Mouse (Mus musculus) adrenal gland, adult (tissue): ENCODE measurements around the gene Arhgef19.

Source experiments
- DNase-seq, 2 experiments: peaks; one replicate each; pipeline ENCODE4 v3.0.0; 2022 to 2023; ENCODE audit warnings: low spot score in 1 of 2; ENCODE audit not compliant: inconsistent age in 2 of 2

Gene Arhgef19

DNA sequence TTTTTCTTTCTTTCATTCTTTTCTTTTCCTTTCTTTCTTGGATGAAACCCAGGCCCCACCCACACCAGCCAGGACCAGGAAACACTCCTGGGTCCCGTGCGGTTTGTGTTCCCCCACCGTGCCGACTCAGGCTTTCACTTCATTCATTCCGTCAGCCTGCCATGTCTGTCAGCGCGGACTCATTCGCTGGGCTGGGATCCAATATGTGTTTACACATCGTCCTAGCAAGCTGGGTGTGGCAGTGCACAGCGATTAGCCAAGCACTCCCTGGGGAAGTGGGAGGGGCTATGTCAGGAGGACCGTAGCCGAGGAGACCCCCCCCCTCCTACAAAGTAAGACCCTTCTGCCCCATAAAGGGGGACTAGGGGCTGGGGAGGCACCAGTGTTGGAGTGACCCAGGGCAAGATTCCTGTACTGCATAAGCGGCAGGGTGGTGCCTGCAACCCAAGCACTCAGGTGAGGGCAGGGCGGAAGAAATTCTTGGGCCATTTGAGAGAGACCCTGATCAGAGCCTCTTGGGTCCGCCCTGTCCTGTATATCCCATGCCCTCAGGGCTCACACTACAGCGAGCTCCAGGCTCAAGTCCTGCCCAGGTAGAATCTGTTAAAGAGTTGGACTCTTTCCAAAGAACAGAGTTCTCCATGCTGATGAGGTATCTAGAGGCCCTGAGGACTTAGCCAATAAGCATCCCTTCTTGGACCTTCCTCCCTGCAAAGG is 20.9 kb downstream of the Arhgef19 start:
- peak; percentile 53 to 79 for DNase-seq

DNA sequence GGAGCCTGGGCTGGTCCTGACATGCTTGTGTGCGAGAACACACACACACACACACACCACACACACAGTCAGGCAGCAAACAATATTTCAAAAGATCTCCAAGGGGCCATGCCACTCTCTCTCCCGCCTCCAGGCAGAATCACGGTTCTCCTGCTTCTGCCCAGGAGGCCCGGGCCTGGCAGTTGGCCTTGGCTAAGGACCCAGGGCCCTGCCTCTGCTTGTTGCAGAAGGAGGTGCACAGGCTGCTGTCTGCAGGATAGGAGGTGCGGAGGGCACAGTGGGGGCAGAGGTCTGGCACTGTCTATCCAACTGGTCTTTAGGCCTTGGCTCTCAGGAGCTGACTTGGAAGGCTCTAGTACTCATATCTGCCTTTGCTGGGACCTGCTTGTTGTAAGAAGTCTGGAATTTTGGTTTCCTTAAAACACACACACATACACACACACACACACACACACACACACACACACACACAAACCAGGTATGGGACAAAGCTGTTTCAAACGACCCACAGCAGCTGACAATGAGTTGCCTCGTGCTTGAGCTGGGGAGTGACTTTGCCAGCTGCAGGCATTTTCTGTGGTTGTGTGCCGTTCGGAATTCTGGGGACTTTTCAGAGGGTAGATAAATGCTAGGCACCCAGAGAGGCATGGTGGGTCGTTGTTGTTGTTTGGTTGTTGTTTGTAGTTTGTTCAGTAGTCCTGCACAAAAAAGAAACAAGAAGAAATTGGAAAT is 23.8 kb downstream of the Arhgef19 start:
- DNase-seq: no peak

DNA sequence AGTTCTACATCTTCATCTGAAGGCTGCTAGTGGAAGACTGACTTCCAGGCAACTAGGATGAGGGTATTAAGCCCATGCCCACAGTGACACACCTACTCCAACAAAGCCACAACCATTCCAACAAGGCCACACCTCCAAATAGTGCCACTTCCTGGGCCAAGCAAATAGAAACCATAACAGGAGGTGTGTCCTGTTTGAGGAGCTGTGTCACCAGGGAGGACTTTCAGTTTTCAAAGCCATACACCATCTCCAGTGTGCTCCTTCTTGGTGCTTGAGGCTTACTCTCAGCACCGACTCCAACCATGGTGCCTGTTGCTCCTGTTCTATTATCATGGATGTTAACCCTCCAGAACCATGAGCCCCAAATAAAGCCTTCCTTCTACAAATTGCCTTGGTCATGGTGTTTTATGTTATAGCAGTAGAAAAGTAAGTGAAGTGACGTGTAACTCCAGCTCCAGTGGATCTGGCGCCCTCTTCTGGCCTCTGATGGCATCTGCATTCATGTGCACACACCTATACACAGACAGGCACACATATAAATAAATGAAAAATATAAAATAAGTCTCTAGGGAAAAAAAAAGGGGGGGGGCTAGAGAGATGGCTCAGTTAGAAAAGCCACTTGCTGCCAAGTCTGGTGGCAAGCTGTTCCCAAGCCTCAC is 26.8 kb downstream of the Arhgef19 start:
- DNase-seq: no peak

DNA sequence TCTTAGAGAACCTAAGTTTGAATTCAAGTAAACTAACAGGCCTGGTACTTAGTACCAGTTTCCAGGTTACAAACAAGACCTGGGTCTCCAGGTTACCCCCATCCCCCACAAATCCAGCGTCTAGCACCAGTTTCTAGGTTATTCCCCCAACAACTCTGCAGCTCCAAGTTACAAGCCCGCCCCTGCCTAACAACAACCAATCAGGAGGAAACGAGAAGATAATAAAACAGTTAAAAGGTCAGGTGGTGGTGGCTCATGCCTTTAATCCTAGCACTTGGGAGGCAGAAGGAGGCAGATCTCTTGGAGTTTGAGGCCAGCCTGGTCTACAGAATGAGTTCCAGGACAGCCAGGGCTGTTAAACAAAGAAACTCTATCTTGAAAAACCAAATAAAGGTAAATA is 28.0 kb downstream of the Arhgef19 start:
- DNase-seq: no peak

DNA sequence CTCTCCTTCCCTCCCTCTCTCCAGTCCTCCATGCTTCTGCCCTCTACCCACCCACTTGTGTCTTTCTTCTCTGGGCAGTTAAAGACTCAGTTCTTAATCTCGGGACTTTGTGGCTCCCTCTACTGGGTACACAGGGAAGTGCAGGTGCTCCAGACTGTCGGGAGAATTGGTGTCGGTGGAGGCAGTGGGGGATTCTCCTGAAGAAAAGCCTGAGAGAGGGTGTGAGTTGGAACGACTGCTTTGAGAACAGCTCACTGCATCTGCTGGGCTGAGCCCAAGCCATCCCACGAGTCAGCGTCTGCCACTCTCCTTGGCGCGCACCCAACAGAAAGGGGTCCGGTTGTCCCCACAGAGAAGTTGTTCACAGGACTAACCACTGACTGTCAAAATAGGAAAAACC is 28.5 kb downstream of the Arhgef19 start:
- peak; percentile 56 to 87 for DNase-seq

DNA sequence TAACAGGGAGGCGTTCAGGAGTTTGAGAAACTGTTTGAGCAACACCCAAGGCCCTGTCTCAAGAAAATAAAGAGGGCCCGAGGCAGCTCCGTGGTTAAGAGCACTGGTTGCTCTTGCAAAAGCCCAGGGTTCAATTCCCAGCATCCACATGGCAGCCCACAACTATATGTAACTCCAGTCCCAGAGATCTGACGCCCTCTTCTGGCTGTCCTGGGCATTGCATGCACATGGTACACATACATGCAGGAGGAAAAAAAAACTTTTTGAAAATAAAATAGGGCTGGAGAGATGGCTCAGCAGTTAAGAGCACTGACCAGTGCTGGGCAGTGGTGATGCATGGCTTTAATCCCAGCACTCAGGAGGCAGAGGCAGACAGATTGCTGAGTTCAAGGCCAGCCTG is 29.1 kb downstream of the Arhgef19 start:
- no peak for DNase-seq

DNA sequence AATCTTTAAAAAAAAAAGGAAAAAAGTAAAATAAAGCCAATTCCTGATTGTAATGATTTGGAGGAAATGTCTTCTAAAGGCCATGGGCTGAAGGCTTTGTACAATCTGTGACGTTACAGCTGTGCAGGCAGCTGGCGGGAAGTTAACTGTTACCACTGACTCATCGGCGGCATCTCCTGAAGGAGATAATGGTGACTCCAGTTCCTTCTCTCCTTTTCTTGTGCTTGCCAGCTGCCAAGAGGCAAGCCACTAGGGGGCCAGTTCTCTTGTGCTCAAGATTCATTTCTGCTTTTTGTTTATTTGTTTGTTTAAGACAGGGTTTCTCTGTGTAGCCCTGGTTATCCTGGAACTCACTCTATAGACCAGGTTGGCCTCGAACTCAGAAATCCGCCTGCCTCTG is 29.8 kb downstream of the Arhgef19 start:
- no peak for DNase-seq

DNA sequence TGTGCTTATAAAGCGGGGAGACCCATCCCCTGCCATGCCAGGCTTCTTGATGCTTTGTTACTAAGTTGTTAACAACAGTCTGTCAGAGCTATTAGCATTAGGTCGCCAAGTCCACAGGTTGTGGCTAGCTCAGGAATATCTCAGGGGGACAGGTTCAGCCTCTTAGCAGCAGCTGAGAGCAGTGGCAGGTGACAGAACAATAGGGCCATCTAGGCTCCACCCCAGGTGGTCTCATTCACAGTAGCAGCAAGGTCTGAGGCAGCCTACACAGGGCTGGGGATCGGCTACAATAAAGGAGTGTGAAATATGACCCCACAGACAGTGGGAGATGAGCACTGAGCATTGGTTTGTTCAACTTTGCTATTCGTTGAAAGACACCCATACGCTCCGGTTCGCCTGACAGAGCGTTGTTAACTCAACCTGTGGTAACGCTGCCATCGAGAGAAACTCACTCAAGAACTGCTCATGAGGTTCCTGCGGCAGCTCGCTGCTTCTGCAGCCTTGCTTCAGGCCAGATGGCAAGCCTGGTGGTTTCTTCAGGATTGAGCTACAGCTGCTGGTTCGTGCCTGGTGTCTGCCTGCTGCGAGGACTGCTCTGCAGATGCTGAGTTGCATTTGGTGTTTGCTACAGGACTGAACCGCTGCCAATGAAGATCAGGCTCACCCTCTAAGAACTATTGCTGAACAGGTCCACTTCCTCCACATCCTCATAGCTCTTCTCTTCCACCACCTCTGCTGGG is 31.1 kb downstream of the Arhgef19 start:
- no peak for DNase-seq

DNA sequence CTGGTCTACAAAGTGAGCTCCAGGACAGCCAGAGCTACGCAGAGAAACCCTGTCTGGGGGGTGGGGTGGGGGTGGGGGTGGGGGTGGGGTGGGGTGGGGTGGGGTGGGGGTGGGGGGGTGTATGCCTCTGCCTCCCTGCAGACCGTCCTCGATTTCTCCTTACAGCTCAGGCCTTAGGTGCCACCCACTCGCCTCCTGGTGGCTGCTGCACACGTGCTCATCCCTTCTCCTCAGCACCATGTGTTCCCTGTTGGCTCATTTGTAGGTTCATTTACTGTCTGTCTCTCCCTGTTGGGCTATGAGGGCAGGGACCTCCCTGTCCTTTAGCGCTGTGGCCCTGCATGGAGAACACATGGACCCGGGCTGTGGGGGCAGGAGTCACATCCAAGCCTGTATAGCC is 31.9 kb downstream of the Arhgef19 start:
- DNase-seq: no peak

DNA sequence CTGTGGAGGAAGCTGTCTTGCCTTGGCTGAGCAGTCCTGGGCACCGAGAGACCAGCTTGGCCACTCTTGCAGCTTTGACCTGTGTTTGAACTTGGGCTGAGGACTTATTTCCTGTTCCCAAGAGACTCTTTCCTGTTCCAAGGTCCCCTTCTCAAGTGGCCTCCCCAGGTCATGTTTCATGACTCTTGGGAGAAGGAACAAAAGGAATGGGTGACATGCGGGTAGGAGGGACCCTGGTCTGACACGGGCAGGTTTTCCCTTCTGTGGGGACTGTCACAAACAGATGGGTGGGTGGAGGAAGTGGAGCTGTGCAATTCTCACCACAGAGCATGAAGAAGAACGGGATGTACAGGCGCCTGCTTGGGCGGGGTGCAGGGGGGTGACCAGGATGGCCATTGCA is 32.4 kb downstream of the Arhgef19 start:
- peak; percentile 59 to 73 for DNase-seq

DNA sequence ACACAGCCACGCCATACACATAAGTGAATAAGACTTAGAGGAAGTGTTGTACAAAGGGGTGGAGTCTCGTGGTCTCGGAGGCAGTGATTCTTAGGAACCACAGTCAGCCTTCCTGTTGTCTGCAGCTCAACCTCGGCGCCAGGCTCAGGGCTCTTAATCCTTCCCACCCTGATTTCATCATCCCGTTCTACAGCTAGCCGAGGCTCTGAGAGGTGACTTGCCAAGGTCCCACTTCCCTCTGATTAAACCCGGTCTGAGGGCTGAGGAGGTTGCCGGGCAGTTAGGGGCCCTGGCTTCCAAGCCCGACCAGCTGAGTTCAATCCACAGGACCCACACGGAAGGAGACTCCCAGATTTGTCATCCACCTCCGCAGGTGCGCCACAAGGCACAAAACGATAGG is 33.6 kb downstream of the Arhgef19 start:
- no peak for DNase-seq

DNA sequence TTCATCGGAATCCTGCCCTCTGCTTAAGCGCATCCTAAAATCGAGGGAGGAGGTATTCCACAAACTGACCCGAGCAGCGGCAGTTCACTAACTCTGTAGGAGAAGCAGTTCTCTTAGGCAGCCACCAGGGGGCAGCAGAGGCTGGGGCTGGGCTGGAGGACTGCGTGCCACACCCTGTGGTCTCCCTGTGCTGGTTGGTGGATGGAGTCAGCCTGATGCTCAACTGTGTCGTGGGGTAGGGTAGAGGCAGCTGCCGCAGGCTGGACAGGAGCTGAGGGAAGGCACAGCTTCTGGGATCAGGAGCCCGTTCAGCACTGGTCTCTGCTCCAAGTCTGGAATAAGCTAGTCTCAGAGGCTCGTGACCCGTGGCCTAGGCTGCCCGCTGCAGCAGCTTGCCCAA is 34.0 kb downstream of the Arhgef19 start:
- DNase-seq: peak; percentile 86 to 94

DNA sequence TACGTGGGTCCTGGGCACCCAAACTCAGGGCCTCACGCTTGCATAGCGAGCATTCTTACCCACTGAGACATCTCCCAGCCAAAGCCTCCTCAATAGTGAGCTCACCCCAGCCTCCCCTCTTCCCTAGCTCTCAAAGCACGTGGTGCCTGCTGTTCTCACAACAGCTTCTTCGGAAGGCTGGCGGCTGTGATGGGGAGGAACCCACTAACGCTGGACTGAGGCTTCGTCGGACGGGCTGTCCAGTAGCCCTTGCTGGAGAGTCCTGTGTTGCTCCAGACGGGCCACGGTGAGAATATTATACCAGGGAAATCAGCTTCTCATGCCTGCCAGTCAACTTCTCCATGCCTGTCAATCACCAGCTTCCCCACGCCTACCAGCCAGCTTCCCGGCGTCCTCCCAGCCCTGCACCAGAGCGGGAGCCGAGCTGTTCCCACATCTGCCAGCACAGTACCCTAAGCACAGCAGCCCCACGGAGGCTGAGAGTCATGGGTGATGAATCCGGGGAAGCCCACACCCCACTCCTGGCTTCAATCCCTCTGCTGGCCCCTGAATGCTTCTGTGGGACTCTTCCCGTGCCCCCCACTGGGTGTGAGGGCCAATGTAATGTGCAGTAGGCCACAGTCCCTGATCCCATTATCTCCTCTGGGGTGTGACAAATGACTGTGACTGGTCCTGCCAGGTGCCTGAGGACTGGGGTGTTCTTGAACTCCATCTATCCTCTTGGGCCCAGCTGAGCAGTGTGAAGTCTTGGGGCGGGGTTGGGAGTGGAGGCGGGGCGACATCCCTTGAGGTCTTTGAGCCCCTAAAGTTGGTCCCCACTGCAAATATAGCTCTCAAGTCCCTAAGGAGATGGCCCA is 35.4 kb downstream of the Arhgef19 start:
- no peak for DNase-seq

DNA sequence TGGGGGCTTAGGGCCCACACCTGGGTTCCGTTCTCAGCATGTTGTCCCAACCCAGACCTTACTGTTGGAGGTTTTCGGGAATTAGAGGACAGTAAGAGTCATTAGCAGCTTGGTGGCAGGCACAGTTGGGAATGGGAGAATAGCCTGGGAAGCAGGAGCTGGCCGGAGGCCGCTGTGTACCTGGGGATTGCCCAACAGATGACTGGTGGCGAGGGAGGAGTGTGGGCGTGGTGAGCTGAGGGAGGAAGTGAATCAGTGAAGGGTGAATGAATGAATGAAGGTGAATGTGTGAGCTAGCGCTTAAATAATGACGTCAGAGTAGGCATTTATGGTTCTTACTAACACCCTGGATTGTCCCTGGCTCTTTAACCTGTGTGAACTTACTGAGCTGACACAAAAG is 37.9 kb downstream of the Arhgef19 start:
- DNase-seq: no peak

DNA sequence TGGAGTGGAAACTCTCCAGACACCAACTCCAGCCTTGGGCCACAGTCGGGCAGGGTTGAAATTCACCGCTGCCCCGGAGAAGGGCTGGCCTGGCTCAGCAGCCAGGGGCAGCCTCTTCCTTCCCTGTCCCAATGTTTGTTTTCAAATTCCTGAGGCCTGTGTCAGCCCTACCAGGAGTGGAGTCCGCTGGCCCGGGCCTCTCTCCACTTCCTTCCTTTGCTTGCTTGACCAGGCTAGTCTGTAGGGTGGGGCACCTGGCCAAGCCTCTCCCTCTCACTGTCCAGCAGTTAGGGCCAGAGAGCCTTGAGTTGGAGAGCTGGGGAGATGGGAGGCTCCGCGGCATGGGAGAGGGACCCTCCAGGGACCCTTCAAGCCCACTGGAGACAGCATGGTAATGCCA is 38.9 kb downstream of the Arhgef19 start:
- peak; percentile 83 to 91 for DNase-seq

DNA sequence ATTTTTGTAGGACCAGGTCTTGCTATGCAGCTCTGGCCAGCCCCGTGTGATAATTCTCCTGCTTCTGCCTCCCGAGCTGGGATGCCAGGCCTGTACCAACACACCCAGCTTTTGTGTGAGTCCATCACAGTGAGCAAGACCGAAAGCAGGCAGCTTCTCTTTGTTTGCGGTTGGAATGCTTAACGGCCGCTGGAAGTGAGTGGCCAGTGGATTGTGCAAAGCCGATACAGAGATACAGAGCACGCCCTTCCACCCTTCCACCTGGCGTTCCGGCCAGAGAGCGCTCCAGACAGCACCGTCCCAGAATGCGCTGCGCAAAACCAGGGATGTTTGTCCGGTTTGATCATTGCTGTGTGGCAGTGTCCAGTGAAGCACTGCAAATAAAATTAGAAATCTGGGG is 40.0 kb downstream of the Arhgef19 start:
- DNase-seq: no peak

DNA sequence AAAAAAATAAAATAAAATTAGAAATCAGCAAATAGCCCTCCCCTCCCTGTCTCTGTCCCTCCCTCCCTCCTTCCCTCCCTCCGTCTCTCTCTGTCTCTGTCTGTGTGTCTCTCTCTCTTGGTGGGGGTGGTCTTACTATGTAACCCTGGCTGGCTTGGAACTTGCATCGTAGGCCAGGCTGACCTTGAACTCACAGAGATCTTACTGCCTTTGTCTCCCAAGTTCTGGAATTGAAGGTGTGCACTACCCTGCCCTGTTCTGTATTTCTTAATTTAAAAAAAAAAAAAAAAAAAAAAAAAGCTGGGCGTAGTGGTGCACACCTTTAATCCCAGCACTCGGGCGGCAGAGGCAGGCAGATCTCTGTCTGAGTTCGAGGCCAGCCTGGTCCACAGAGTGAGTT is 40.5 kb downstream of the Arhgef19 start:
- no peak for DNase-seq

DNA sequence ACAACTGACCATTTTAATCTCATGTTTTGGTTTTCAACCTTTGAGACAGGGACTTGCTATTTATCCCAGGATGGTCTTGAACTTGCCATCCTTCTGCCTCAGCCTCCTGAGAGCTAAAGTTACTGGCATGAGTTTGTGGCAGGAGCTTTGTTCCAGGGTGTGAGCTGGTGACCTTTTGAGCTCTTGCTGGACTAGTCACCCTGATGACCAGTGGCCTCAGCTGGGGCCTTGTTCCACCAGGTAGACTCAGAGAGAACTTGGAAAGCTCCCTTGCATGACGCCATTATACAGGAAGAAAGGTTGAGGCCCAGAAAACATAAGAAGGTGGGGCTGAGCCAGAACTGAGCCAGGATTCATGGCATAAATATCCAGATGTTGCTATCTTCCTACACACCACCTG is 41.2 kb downstream of the Arhgef19 start:
- DNase-seq: no peak

DNA sequence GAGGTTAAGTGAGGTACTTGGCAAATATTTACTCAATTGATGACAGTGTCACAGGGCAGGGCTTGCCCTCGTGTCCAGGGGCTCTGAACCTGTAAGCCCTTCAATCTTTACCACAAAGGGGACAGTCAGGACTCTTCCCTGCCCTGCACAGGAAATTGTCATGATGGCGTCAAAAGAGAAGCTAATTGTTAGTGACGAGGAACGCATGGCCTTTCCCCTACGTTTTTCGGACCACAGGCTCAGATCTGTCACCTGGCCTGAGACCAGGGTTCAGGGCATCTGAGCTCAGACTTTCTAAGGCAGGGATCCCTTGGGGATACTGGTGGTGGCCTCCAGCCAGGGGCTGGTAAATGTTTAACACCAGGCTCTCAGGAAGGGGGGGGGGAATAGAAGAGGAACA is 41.9 kb downstream of the Arhgef19 start:
- no peak for DNase-seq

DNA sequence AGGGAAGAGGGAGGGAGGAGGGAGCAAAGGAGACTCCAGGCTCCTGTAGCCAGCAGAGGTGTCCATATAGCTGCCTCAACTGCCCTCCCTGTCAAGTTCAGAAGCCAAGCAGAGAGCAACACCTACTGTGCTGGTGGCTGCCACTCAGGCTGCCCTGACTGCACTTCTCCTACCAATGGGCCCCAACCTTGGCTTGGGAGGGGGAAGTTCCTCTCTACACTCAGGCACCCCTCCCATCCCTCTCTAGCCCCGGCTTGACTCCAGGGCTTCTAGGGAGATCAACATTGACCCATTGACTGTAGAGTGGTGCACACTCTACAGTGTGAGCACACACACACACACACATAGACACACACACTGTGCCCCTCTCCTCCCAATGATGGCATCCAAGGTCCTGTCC is 42.3 kb downstream of the Arhgef19 start:
- DNase-seq: no peak

DNA sequence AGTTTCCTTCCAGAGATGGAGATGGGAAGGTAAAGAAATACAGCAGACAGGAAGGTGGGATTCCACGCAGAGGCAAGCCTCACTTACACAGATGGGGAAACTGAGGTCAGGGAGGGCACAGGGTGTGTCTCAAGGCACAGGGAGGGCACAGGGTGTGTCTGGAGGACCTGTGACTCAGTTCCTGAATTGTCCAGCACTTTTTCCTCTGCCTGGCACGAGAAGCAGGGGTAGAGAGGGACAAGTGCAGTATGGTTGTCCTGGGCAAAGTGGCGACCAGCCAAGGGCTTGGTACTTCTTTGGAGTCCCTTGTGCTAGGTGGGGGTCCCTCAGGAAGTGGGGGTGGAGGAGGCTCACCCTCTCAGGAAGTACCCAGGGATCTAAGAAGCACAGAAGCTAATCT is 42.8 kb downstream of the Arhgef19 start:
- DNase-seq: no peak
